Mouse (Mus musculus) forebrain, embryonic 11.5 days (tissue): ENCODE measurements around the gene Ihh. TPM values are rescaled to one million over a fixed set of nuclear protein-coding genes. Genes with fewer than 3 reads are reported as not detected.
A peak's percentile ranks its signal among the peaks of the same experiment; 100 is the strongest.

ENCODE experiments used
- ATAC-seq: fragments of 200-750 bp; cut with Nextera tagmentation; replicated peaks from 2 replicates; pipeline ENCODE4 v1.8.0; 2017; ENCODE audit warnings: moderate TSS enrichment; ENCODE audit not compliant: low FRiP score
- DNase-seq: peaks from one replicate; pipeline ENCODE4 v3.0.0-alpha.2; 2017; ENCODE audit warnings: low spot score
- H3K27ac ChIP-seq: fragments of 300-500 bp; sonication (generic); 2 replicates; pipeline ENCODE4 v1.5.1; 2014; ENCODE audit warnings: low read depth, low read length
- H3K27me3 ChIP-seq: fragments of 300-500 bp; sonication (generic); 2 replicates; pipeline ENCODE4 v1.6.1; 2014; ENCODE audit warnings: mild to moderate bottlenecking, low read length, mixed read lengths; ENCODE audit not compliant: control insufficient read depth, insufficient read depth
- H3K36me3 ChIP-seq: fragments of 300-500 bp; sonication (generic); 2 replicates; pipeline ENCODE4 v1.6.1; 2014; ENCODE audit warnings: mild to moderate bottlenecking, low read length, moderate library complexity, mixed read lengths; ENCODE audit not compliant: control insufficient read depth, insufficient read depth
- H3K4me1 ChIP-seq: fragments of 300-500 bp; sonication (generic); replicated peaks from 2 replicates; pipeline ENCODE4 v1.6.1; 2014; ENCODE audit warnings: low read length, mixed read lengths; ENCODE audit not compliant: control insufficient read depth, insufficient read depth
- H3K4me2 ChIP-seq: fragments of 300-500 bp; sonication (generic); 2 replicates; pipeline ENCODE4 v1.6.1; 2014; ENCODE audit warnings: low read depth, mild to moderate bottlenecking, low read length, moderate library complexity, mixed read lengths; ENCODE audit not compliant: severe bottlenecking
- H3K4me3 ChIP-seq: fragments of 300-500 bp; sonication (generic); 2 replicates; pipeline ENCODE4 v1.5.1; 2014; ENCODE audit warnings: low read depth, low read length
- H3K9ac ChIP-seq: fragments of 300-500 bp; sonication (generic); 2 replicates; pipeline ENCODE4 v1.6.1; 2014; ENCODE audit warnings: low read length
- H3K9me3 ChIP-seq: fragments of 300-500 bp; sonication (generic); 2 replicates; pipeline ENCODE4 v1.6.1; 2016; ENCODE audit warnings: low read length, mixed read lengths; ENCODE audit not compliant: control insufficient read depth
- WGBS: fragments of 180-500 bp; shearing (Covaris S2); extraction: QIAGEN DNeasy Blood & Tissue Kit; methylation state at CpG from one replicate; pipeline ENCODE4 v1.1.7; 2014; 5-methylcytosine and 5-hydroxymethylcytosine counted together
- polyA plus RNA-seq: library from polyadenylated mRNA; unstranded; fragments of >200 nt; fragmentation: Nextera tagmentation; extraction: Ambion mirVana; gene quantifications from 2 replicates; pipeline ENCODE4 v1.2.1, GENCODE M21; 2014

The Ihh gene
- polyA plus RNA-seq, 1 experiment from 2014 or later: 0.07 TPM

DNA sequence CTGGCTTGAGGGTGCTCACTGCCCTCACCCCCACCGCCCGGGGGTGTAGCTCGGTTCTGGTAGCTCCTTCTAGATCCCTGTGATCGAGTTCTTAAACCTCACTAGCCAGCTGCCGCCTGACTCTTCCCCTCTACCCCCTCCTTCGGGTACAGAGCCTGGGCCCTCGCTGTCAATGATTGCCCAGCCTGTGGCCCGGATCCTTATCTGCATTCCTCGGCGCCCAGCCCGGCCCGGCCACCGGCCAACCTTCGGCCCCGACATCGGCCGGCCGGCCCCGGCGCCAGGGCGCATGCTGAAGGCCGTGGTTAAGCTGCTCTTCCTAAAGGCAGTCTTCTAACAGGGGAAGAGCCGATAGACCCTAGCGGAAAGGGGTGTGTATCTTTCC is 1.8 kb downstream of the Ihh start:
- no peak for DNase-seq
- peaks cover 17% of the 10 kb centered on the region for H3K4me1 ChIP-seq
- 3% methylated on average over 24 of the region's 24 CpGs for WGBS
- peaks cover 79% of the 10 kb centered on the region for H3K27me3 ChIP-seq
- no peak overlapping the region for H3K27ac ChIP-seq
- H3K4me2 ChIP-seq: no peak overlapping the region
- no peak overlapping the region for H3K4me3 ChIP-seq
- no peak overlapping the region for H3K9ac ChIP-seq
- H3K36me3 ChIP-seq: no peaks in the 10 kb centered on the region
- no peaks in the 10 kb centered on the region for H3K9me3 ChIP-seq
- no peak for ATAC-seq

DNA sequence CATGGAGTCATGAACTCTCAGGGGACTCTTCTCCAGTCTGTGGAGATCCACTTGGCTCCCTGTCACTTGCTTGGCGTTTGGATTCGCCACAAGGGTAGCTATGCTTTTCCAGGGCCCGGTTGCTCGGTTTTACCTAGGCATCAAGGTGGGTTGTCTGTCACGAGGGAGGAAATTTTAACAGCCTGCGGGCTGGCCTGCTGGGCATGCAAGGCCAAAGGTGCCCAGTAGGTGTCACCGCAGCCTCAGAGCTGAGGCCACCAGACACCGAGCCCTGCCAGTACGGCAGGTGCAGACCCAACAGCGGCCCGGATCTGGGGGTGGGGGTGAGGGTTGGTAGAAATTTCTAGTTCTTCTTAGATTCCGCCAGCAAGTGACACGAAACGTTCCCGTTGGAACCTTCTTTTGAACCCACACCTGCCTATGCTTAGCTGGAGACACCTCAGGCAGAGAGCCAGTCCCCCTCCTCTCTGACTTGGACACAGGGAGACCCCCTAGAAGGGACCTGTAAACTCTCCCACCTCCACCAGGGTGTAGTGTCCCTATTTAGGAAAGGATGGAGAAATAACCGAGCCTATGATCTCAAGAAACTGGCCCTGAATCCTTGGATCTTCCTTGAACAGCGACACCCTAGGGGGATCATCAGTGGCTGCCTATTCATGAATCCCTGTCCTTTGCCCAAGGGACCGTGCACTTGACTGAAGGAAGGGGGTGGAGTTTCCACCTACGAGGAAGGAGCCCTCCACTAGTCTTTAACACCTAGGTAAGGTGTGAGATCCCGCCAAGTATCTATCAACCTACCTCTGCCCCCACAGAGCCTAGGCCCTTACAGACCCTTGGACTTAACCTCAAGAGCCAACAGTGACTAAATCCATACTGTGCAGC is 2.4 kb downstream of the Ihh start:
- no peaks in the 10 kb centered on the region for H3K36me3 ChIP-seq
- peaks cover 78% of the 10 kb centered on the region for H3K27me3 ChIP-seq
- peak overlapping the region; percentile 3; the same call in 1 of the 2 replicates for H3K4me2 ChIP-seq
- ATAC-seq: no peak
- peak; percentile 82 for DNase-seq
- 2% methylated on average over 20 of the region's 20 CpGs for WGBS
- H3K27ac ChIP-seq: no peak overlapping the region
- no peaks in the 10 kb centered on the region for H3K9me3 ChIP-seq
- H3K9ac ChIP-seq: no peak overlapping the region
- peaks cover 17% of the 10 kb centered on the region for H3K4me1 ChIP-seq
- no peak overlapping the region for H3K4me3 ChIP-seq

DNA sequence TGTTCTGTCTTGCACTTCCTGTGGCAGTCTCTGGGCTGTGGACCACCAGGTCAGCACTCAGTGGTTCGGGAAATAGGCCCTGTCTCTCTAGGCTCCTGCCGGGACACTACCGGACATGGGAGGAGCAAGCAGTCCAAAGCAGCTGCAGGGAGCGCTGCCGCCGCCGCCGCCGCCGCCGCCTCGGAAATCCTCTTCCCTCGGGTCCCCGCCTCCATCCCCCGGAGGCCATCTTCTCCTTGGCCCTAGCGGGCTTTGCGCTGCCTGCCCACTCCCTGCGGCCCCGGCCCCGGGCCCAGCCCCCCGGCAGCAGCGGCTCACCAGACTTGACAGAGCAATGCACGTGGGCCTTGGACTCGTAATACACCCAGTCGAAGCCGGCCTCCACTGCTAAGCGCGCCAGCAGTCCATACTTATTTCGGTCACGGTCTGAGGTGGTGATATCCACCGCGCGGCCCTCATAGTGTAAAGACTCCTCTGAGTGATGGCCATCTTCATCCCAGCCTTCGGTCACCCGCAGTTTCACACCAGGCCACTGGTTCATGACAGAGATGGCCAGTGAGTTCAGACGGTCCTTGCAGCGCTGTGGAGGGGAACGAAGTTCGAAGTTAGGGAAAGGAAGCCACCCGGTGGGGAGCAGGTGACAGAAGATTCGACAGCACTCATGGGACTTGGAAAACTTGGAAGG is 3.3 kb downstream of the Ihh start:
- H3K4me1 ChIP-seq: peaks cover 17% of the 10 kb centered on the region
- peak overlapping the region; percentile 44 for H3K9ac ChIP-seq
- 2% methylated on average over 41 of the region's 41 CpGs for WGBS
- no peaks in the 10 kb centered on the region for H3K36me3 ChIP-seq
- ATAC-seq: no peak
- peak; percentile 74 for DNase-seq
- no peak overlapping the region for H3K27ac ChIP-seq
- H3K4me2 ChIP-seq: peak overlapping the region; percentile 51
- H3K27me3 ChIP-seq: peaks cover 71% of the 10 kb centered on the region
- peak overlapping the region; percentile 21; the same call in 1 of the 2 replicates for H3K4me3 ChIP-seq
- no peaks in the 10 kb centered on the region for H3K9me3 ChIP-seq

DNA sequence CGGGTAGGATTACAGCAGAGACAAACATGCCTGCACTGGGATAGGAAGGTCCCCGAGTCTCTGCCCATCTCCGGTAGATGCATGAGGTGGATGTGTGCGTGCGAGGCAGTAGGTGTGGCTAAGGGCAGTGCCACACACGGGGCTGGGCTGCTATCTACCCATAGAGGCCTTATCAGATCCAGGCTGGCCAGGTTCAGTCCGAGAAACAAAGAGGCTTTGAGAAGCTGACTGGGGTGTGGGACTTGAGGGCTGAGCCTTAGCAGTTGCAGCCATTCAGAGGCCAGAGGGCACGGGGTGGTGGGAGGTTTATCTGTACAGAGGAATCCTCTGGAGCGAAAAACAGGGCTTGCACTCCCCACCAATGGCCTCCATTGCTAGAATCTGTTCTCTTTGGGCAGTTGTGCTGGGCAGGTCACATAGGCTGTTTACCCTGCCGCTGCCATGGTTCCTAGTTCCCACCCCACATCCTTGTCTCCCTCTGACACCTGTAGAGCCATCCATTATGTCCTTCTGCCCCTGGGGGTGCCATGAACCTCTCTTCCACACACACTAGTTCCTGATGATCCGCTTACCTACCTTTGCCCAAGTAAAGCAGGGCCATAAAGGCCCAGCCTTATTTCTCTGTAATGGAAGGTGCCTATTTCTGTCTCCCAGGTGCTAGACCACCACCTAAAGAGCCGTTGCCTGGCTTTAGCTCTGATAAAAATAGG is 9.7 kb downstream of the Ihh start:
- ATAC-seq (no peak), DNase-seq (no peak)
- WGBS: 61% methylated on average over 12 of the region's 12 CpGs
- Histone ChIP-seq H3K4me3 (no peak overlapping the region), H3K4me2 (no peak overlapping the region), H3K36me3 (no peaks in the 10 kb centered on the region), H3K27me3 (peaks cover 11% of the 10 kb centered on the region), H3K27ac (no peak overlapping the region), H3K9ac (no peak overlapping the region), H3K9me3 (no peaks in the 10 kb centered on the region), H3K4me1 (no peaks in the 10 kb centered on the region)

DNA sequence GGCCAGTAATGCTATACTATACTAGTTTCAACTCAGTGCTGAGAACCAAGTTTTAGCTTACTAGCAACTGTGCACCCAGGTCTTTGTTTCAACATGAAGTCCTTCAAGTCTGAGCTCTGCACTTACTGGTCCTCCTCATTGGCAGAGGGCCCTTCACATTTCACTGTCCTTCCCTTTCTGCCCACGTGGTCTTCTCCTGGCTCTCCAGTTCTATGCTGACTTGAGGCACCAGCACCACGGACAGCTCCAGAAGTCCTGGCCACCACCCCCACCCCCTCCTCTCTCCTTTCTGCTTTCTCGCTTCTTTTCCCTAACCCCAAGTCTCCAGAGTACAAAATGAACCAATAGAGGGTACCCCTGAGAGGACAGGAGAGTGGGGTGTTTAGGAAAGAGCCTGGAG is 11.7 kb downstream of the Ihh start:
- DNase-seq: no peak
- 5% methylated on average over 3 of the region's 3 CpGs for WGBS

DNA sequence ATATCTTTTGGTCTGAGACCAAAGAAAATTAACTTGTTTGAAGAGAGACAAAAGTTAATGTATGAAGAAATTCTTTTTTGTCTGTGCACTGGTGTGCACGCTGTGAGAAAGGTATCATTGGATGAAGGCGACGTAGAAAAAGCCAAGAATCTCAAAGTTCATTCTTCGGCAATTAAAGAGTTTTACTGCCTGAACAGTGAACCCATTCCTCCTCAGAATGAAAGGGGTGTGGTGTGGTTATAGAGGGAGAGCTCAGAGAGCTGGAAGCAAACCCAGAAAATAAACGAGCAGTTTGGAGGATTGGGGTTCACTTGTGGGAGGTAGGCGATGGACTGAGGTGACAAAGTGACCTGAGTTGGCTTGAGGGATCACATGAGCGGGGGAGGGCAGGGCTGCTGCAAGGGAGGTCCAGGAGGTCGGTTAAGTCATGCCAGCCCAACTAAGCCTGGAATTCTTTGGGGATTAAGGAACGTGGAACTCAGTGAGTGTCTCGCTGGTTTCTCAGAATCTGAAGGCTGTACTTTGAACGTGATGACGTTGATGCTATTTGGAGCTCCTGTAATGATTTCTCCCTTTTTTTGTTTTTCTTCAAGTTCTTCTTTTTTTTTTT is 15.1 kb downstream of the Ihh start:
- Histone ChIP-seq H3K4me3 (no peak overlapping the region), H3K27ac (no peak overlapping the region), H3K27me3 (peaks cover 3% of the 10 kb centered on the region; the same call in 1 of the 2 replicates), H3K9me3 (no peaks in the 10 kb centered on the region), H3K9ac (no peak overlapping the region), H3K4me1 (no peaks in the 10 kb centered on the region), H3K36me3 (no peaks in the 10 kb centered on the region), H3K4me2 (no peak overlapping the region)
- ATAC-seq: no peak
- 36% methylated on average over 12 of the region's 12 CpGs for WGBS
- no peak for DNase-seq

More for the DNA sequence above, 11.7 kb downstream of the Ihh start:
- Histone ChIP-seq H3K4me1 (no peaks in the 10 kb centered on the region), H3K4me2 (no peak overlapping the region), H3K4me3 (no peak overlapping the region), H3K9ac (no peak overlapping the region), H3K27ac (no peak overlapping the region), H3K9me3 (no peaks in the 10 kb centered on the region), H3K27me3 (peaks cover 2% of the 10 kb centered on the region; the same call in 1 of the 2 replicates), H3K36me3 (no peaks in the 10 kb centered on the region)
- no peak for ATAC-seq

DNA sequence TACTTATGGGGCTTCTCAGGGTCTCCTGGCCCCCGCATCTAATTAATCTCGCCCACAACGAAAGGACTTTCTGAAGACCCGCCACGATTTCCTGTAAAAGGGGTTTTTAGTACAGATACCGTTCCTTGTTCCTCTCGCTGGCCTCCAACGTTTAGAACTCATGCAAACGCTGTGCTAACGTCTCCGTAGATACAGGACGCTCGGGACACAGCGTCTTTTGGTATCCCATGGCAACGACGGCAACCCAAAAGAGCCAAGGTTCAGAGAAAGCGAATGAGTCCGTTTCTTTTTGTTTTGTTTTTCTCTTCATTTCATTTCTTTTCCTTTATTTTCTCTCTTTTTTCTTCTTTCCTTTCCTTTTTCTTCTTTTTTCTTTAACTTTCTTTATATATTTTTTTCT is 16.1 kb downstream of the Ihh start, which contains the start of gene Cfap65:
Gene Cfap65 (minus strand): TSS at position 198 of the 400 bp plus-strand sequence.
- Histone ChIP-seq H3K4me1 (no peaks in the 10 kb centered on the region), H3K36me3 (no peaks in the 10 kb centered on the region), H3K4me2 (peak within 1 kb of the TSS; percentile 51), H3K9ac (0 out of 2 replicates have a peak within 1 kb of the TSS, but pooled peaks have one; percentile 29), H3K4me3 (peak within 1 kb of the TSS; percentile 25), H3K27me3 (peaks cover 3% of the 10 kb centered on the region; the same call in 1 of the 2 replicates), H3K27ac (no peak within 1 kb of the TSS), H3K9me3 (no peaks in the 10 kb centered on the region)
- 1% methylated on average over 18 of the region's 18 CpGs for WGBS
- no peak for ATAC-seq
- peak; percentile 70 for DNase-seq
